Mouse (Mus musculus) E14TG2a.4 (cell line): ENCODE measurements at regions not wholly inside any gene's neighbourhood (a gene's known extent, or its start where the extent isn't known, plus 50 kb on each side); places are given as distances from the start of the nearest gene placed in this dataset.

Experiments used
- CTCF ChIP-seq: conservative IDR thresholded peaks from 2 replicates; pipeline ENCODE4 v1.5.1; 2014; ENCODE audit warnings: low read length
- NANOG ChIP-seq: IDR thresholded peaks from 2 replicates; pipeline ENCODE4 v1.6.1; 2014; ENCODE audit warnings: borderline replicate concordance, low read length, mixed read lengths

GRCm38 (mm10) chr4:106142741-106143140, 173.3 kb upstream of the Usp24 start:
- TF ChIP-seq CTCF (no peak), NANOG (no peak)
